Mouse (Mus musculus) hindbrain, embryonic 12.5 days (tissue): Measurements from ENCODE around the gene Mier1. TPM values are rescaled to one million over a fixed set of nuclear protein-coding genes. Genes with fewer than 3 reads are reported as not detected.
"Not testable (repeated sequence)": the region's sequence is repeated elsewhere in the genome, so short reads cannot be mapped to it uniquely, and the experiment has no call there.

Experiments
- ATAC-seq: fragments of 200-750 bp; cut with Nextera tagmentation; 2 replicates; pipeline ENCODE4 v1.8.0; 2017; ENCODE audit warnings: moderate TSS enrichment; ENCODE audit not compliant: low FRiP score
- H3K27ac ChIP-seq: fragments of 300-500 bp; sonication (generic); 2 replicates; pipeline ENCODE4 v1.5.1; 2016; ENCODE audit warnings: mild to moderate bottlenecking
- H3K27me3 ChIP-seq: fragments of 300-500 bp; sonication (generic); 2 replicates; pipeline ENCODE4 v1.6.1; 2016; ENCODE audit warnings: mild to moderate bottlenecking
- H3K36me3 ChIP-seq: fragments of 300-500 bp; sonication (generic); 2 replicates; pipeline ENCODE4 v1.6.1; 2016; ENCODE audit warnings: mild to moderate bottlenecking
- H3K4me1 ChIP-seq: fragments of 300-500 bp; sonication (generic); 2 replicates; pipeline ENCODE4 v1.6.1; 2016
- H3K4me2 ChIP-seq: fragments of 300-500 bp; sonication (generic); replicated peaks from 2 replicates; pipeline ENCODE4 v1.6.1; 2016; ENCODE audit warnings: mild to moderate bottlenecking
- H3K4me3 ChIP-seq: fragments of 300-500 bp; sonication (generic); 2 replicates; pipeline ENCODE4 v1.5.1; 2016; ENCODE audit warnings: mild to moderate bottlenecking
- H3K9ac ChIP-seq: fragments of 300-500 bp; sonication (generic); 2 replicates; pipeline ENCODE4 v1.6.1; 2016; ENCODE audit warnings: mild to moderate bottlenecking, moderate library complexity
- H3K9me3 ChIP-seq: fragments of 300-500 bp; sonication (generic); replicated peaks from 2 replicates; pipeline ENCODE4 v1.6.1; 2016; ENCODE audit warnings: mild to moderate bottlenecking
- WGBS: fragments of 180-500 bp; shearing (Covaris S2); methylation state at CpG from one replicate; pipeline ENCODE4 v1.1.7; 2016; 5-methylcytosine and 5-hydroxymethylcytosine counted together
- polyA plus RNA-seq: library from polyadenylated mRNA; unstranded; fragments of >200 nt; fragmentation: Nextera tagmentation; extraction: Ambion mirVana; gene quantifications from 2 replicates; pipeline ENCODE4 v1.2.1, GENCODE M21; 2016

The Mier1 gene
- polyA plus RNA-seq, 1 experiment from 2014 or later, result 46.1 TPM

DNA sequence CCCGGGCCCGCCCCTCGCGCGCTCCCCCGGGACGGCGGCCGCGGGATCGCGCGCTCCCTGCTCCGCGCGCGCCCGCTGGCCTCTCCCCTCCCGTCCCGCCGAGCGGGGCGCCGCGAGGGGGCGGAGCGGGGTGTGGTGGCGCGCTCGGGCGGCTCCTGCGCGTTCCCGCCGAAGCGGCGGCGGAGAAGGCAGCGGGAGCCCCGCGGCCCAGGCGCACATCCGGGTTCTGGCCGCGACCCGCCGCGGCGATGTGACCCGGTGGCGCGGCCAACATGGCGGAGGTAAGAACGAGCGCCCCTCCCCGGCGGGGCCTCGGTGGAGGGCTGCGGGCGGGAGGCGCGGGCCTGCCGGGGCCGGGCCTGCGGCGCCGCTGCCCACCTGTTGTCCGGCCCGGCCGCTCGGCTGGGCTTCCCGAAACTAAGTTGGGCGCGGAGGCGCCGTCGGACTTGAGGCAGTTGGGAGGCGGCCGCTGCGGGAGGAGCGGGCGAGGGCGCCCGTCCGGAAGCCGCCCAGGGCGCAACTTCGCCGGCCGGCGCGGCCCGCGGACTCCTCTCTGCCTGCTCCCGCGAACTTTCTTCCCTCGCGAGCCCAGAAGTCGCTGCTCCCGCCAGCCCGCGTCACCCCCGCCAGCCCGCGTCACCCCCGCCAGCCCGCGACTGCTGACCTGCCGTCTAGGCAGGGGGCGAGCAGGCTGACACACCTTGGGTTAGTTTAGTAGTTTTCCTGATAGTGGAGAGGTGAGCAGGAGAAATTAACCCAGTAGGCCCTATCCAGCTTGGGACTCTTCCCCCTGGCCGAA, 5.2 kb downstream of the Mier1 start:
- Histone ChIP-seq H3K4me1 (peaks cover 22% of the 10 kb centered on the region), H3K9me3 (no peaks in the 10 kb centered on the region), H3K36me3 (0 out of 2 replicates have a peak, but pooled peaks cover 4% of the 10 kb centered on the region), H3K4me2 (peak overlapping the region; percentile 85), H3K9ac (peak overlapping the region; percentile 87), H3K4me3 (peak overlapping the region; percentile 95), H3K27ac (peak overlapping the region; percentile 89), H3K27me3 (no peaks in the 10 kb centered on the region)
- WGBS, result under 1% methylated on average over 101 of the region's 111 CpGs
- ATAC-seq, result peak; percentile 59

- peak overlapping the region; percentile 85 for H3K4me2 ChIP-seq
- H3K27me3 ChIP-seq, result no peaks in the 10 kb centered on the region
- H3K27ac ChIP-seq, result peak overlapping the region; percentile 89
- no peak for ATAC-seq
- H3K9ac ChIP-seq, result peak overlapping the region; percentile 87
- H3K4me1 ChIP-seq, result peaks cover 21% of the 10 kb centered on the region
- H3K36me3 ChIP-seq, result 0 out of 2 replicates have a peak, but pooled peaks cover 4% of the 10 kb centered on the region
- H3K4me3 ChIP-seq, result peak overlapping the region; percentile 95
- WGBS, result 16% methylated on average over 4 of the region's 4 CpGs
- no peaks in the 10 kb centered on the region for H3K9me3 ChIP-seq
Measured at GRCm38 (mm10) chr4:103120028-103120384, 5.8 kb downstream of the Mier1 start.

DNA sequence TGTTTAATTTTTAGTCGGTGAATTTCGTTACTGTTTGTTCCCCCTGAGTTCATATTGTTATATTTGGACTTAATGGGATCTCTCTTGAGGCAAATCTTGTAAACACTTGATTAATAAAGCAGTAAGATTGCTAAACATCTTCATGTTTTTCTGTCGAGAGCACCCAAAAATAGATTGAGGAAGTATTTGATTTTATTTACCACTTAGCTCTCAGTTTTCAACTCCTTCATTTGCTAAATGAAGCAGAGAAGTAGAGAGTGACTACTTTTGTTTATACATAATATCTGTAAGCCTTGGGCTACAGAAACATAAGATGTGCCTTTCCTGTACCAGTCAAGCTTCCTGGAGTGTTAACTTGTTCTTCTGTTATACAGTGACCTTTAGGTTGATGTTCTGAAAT, 6.2 kb downstream of the Mier1 start:
- H3K27me3 ChIP-seq, result no peaks in the 10 kb centered on the region
- H3K9me3 ChIP-seq, result no peaks in the 10 kb centered on the region
- H3K4me3 ChIP-seq, result peak overlapping the region; percentile 95
- WGBS, result 53% methylated on average over 3 of the region's 3 CpGs
- H3K9ac ChIP-seq, result peak overlapping the region; percentile 87; the same call in 1 of the 2 replicates
- 0 out of 2 replicates have a peak, but pooled peaks cover 4% of the 10 kb centered on the region for H3K36me3 ChIP-seq
- H3K27ac ChIP-seq, result no peak overlapping the region
- H3K4me1 ChIP-seq, result peaks cover 17% of the 10 kb centered on the region
- no peak for ATAC-seq
- H3K4me2 ChIP-seq, result peak overlapping the region; percentile 85

- H3K9me3 ChIP-seq, result no peaks in the 10 kb centered on the region
- peaks cover 15% of the 10 kb centered on the region for H3K4me1 ChIP-seq
- H3K9ac ChIP-seq, result no peak overlapping the region
- H3K4me2 ChIP-seq, result peak overlapping the region; percentile 85; the same call in 1 of the 2 replicates
- WGBS, result 84% methylated on average over 9 of the region's 9 CpGs
- no peak overlapping the region for H3K27ac ChIP-seq
- 0 out of 2 replicates have a peak overlapping the region, but pooled peaks have one; percentile 95 for H3K4me3 ChIP-seq
- H3K27me3 ChIP-seq, result no peaks in the 10 kb centered on the region
- no peak for ATAC-seq
- 0 out of 2 replicates have a peak, but pooled peaks cover 4% of the 10 kb centered on the region for H3K36me3 ChIP-seq
Measured at GRCm38 (mm10) chr4:103120874-103121389, 6.7 kb downstream of the Mier1 start.

- no peak for ATAC-seq
- WGBS, result 80% methylated on average over 2 of the region's 2 CpGs
- H3K4me3 ChIP-seq, result no peak overlapping the region
- H3K27ac ChIP-seq, result no peak overlapping the region
- H3K4me1 ChIP-seq, result peaks cover 15% of the 10 kb centered on the region
- H3K9ac ChIP-seq, result no peak overlapping the region
- no peaks in the 10 kb centered on the region for H3K27me3 ChIP-seq
- no peak overlapping the region for H3K4me2 ChIP-seq
- H3K9me3 ChIP-seq, result no peaks in the 10 kb centered on the region
- no peaks in the 10 kb centered on the region for H3K36me3 ChIP-seq
Measured at GRCm38 (mm10) chr4:103123086-103123485, 8.9 kb downstream of the Mier1 start.

GRCm38 (mm10) chr4:103123606-103124005, 9.4 kb downstream of the Mier1 start:
- H3K4me3 ChIP-seq, result no peak overlapping the region
- H3K9ac ChIP-seq, result no peak overlapping the region
- no peak overlapping the region for H3K4me2 ChIP-seq
- ATAC-seq, result no peak
- peaks cover 15% of the 10 kb centered on the region for H3K4me1 ChIP-seq
- no peaks in the 10 kb centered on the region for H3K36me3 ChIP-seq
- H3K9me3 ChIP-seq, result no peaks in the 10 kb centered on the region
- no peak overlapping the region for H3K27ac ChIP-seq
- H3K27me3 ChIP-seq, result no peaks in the 10 kb centered on the region

DNA sequence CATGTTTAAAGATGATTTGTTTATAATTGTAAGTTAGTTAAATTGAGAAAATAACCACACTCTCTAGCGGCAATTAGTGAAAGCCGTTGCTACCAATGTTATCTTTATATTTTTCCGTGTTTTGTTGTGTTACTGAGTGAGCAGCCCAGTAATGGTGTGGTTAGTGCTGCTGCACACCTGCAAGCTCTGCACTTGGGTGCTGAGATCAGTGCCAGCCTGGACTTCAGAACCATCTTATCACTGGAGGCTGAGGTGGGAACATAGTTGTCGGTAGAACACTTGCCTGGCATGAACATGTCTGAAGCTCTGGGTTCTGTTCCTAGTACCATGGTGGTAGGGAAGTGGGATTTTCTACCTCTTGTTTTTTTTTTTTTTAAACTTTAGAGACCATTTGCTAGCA, 12.3 kb downstream of the Mier1 start:
- H3K36me3 ChIP-seq, result 0 out of 2 replicates have a peak, but pooled peaks cover 2% of the 10 kb centered on the region
- H3K9me3 ChIP-seq, result no peaks in the 10 kb centered on the region
- no peak overlapping the region for H3K9ac ChIP-seq
- no peak overlapping the region for H3K4me3 ChIP-seq
- no peaks in the 10 kb centered on the region for H3K4me1 ChIP-seq
- 96% methylated on average over 4 of the region's 4 CpGs for WGBS
- H3K27ac ChIP-seq, result no peak overlapping the region
- ATAC-seq, result no peak
- no peaks in the 10 kb centered on the region for H3K27me3 ChIP-seq
- H3K4me2 ChIP-seq, result no peak overlapping the region

- Histone ChIP-seq H3K36me3 (peaks cover 28% of the 10 kb centered on the region), H3K4me3 (no peak overlapping the region), H3K4me2 (no peak overlapping the region), H3K4me1 (no peaks in the 10 kb centered on the region), H3K27me3 (no peaks in the 10 kb centered on the region), H3K9me3 (no peaks in the 10 kb centered on the region), H3K27ac (no peak overlapping the region), H3K9ac (no peak overlapping the region)
- 89% methylated on average over 1 of the region's 1 CpGs for WGBS
- no peak for ATAC-seq
Measured at GRCm38 (mm10) chr4:103136946-103137345, 22.8 kb downstream of the Mier1 start.

DNA sequence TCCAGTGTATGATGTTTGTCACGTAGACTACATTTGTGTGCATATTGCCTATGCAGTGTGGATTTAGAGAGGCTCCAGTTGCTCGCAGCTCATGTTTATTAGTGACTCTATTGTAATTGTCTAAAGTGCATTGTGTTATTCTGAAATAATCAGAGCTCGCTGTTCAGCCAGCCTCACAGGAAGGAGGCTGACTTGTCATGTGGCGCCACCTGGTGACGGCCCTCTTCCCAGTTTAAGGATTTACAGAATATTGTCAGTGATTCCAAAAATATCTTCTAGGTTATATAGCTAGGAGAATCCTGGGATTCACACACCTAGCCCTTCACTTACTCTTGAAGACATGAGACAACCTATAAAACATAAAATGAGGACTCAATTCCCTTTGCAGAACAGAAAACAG, 32.1 kb downstream of the Mier1 start:
- Histone ChIP-seq H3K9ac (no peak overlapping the region), H3K4me1 (no peaks in the 10 kb centered on the region), H3K36me3 (peaks cover 41% of the 10 kb centered on the region), H3K4me2 (no peak overlapping the region), H3K27me3 (no peaks in the 10 kb centered on the region), H3K4me3 (no peak overlapping the region), H3K9me3 (no peaks in the 10 kb centered on the region), H3K27ac (no peak overlapping the region)
- 43% methylated on average over 5 of the region's 5 CpGs for WGBS
- ATAC-seq, result no peak

DNA sequence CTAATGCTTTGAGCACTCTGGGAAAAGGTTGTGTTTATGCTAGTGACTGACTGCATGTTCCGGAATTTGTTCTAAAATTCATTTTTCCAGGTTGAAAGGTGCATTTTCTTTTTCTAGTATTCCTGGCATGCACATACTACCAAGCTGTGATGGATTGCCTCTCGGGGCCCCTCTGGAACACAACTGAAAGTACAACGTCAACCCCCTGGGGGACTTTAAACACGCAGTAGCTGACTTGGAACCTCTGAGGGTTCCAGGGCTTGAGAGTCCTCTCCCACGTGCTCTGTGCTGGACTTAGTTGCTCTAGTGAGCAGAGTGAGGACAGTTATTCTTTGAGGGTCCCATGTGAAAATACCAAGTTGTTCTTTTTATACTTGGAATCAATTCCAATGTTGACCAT, 37.8 kb downstream of the Mier1 start:
- Histone ChIP-seq H3K27me3 (no peaks in the 10 kb centered on the region), H3K9me3 (no peaks in the 10 kb centered on the region), H3K36me3 (peaks cover 61% of the 10 kb centered on the region), H3K27ac (no peak overlapping the region), H3K4me1 (no peaks in the 10 kb centered on the region), H3K4me3 (no peak overlapping the region), H3K9ac (no peak overlapping the region), H3K4me2 (no peak overlapping the region)
- no peak for ATAC-seq
- 87% methylated on average over 5 of the region's 5 CpGs for WGBS

DNA sequence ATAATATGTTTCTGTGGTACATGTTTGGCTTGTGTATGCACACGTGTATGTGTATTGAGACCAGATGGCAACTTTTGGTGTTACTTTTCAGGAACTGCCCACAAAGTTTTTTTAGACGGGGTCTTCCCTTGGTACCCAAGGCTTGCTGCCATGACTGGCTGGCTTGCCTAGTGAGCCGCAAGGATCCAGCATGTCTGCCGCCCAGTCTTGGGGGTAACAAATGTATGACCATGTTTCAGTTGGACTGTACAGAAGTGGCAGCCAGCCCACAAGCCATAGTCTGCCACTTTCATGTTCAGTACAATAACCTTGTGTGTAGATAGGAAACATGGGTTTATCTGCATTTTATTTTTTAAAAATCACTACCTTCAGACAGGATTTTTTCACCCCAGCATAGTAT, 44.6 kb downstream of the Mier1 start:
- no peak overlapping the region for H3K4me2 ChIP-seq
- 95% methylated on average over 4 of the region's 4 CpGs for WGBS
- no peak for ATAC-seq
- no peak overlapping the region for H3K4me3 ChIP-seq
- H3K27ac ChIP-seq, result no peak overlapping the region
- no peaks in the 10 kb centered on the region for H3K9me3 ChIP-seq
- no peaks in the 10 kb centered on the region for H3K27me3 ChIP-seq
- H3K9ac ChIP-seq, result no peak overlapping the region
- H3K36me3 ChIP-seq, result peaks cover 50% of the 10 kb centered on the region
- no peaks in the 10 kb centered on the region for H3K4me1 ChIP-seq

DNA sequence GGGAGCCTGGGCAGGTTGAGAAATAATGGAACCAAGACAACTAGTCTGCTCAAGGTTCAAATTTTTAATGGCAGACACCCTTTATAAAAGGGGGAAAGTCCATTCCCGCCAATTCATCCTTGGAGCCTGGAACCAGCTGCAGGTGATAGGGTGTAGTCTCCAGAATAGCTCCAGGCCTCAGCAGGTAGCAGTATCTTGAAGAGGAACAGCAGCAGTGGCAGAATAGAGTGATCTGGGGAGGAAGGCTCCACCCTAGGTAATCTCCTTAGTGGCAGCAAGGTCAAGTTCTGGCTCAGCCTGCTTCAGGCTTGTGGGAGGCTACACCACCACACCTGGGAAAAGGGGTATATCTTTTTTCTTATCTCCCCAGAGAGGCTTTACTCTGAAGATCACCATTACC, 52.0 kb downstream of the Mier1 start:
- not testable (repeated sequence) for H3K9ac ChIP-seq, H3K4me1 ChIP-seq, H3K4me2 ChIP-seq, H3K9me3 ChIP-seq, H3K4me3 ChIP-seq, ATAC-seq, H3K27me3 ChIP-seq, H3K27ac ChIP-seq
- WGBS, result 96% methylated on average over 1 of the region's 1 CpGs
- H3K36me3 ChIP-seq, result peaks cover 29% of the 10 kb centered on the region

DNA sequence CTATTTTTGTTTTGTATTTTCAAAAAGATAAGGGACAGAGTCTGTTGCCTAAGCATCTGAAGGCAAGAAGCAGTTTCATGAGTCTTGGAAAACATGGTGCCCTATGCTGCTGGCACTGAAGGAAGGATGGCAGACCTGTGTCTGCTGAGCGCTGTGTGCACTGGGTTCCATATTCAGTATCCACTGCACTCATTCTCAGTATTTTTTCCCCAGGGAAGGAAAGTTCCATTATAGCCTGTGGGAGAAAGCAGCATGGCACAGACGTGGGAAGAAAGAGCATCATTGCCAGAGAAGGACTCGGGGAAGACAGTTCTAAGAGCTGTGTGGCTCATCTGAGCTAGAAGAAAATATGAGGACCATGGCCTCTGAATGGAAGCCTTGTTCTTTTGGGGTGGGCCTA, 57.1 kb downstream of the Mier1 start:
- H3K9ac ChIP-seq, result no peak overlapping the region
- H3K9me3 ChIP-seq, result no peaks in the 10 kb centered on the region
- H3K4me3 ChIP-seq, result no peak overlapping the region
- H3K36me3 ChIP-seq, result peaks cover 25% of the 10 kb centered on the region
- H3K27ac ChIP-seq, result no peak overlapping the region
- no peak overlapping the region for H3K4me2 ChIP-seq
- 90% methylated on average over 3 of the region's 3 CpGs for WGBS
- H3K4me1 ChIP-seq, result no peaks in the 10 kb centered on the region
- no peak for ATAC-seq
- H3K27me3 ChIP-seq, result no peaks in the 10 kb centered on the region
